Mouse (Mus musculus) liver, embryonic 14.5 days (tissue): ENCODE results near the gene Clic3.

Source experiments
- CTCF ChIP-seq: IDR thresholded peaks from 2 replicates; pipeline ENCODE4 v1.5.1; 2016; ENCODE audit warnings: antibody characterized with exemption, low read depth, control low read depth
- EP300 ChIP-seq: IDR thresholded peaks from 2 replicates; pipeline ENCODE4 v1.6.1; 2016; ENCODE audit warnings: antibody characterized with exemption, low read depth

DNA sequence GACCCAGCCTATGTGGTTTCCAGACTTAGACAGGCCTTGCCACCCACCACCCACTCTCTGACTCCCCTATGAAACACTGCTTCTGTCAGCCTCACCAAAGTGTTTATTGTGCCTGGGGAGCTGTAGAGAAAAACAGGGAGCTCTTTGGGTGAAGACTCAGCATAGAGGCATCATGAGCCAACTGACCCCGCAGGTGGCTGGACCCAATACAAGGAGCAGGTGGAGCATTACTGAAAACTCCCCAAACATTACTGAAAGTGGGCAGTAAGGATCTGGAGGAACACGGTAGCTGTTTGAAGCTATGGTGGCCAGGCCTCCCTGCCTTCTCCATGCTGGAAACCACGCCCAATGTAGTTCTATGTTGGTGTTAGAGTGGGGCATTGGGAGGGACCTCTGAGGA lies 7.0 kb downstream of the Clic3 start:
- no peak for TF ChIP-seq CTCF
- TF ChIP-seq EP300: no peak
